Mouse (Mus musculus): ENCODE results near the gene Nell2.

Gene Nell2

GRCm38 (mm10) chr15:95101522-95101921 lies 426.8 kb downstream of the Nell2 start:
- no peak for DNase-seq (ENCODE audit: low read depth, low spot score)

DNA sequence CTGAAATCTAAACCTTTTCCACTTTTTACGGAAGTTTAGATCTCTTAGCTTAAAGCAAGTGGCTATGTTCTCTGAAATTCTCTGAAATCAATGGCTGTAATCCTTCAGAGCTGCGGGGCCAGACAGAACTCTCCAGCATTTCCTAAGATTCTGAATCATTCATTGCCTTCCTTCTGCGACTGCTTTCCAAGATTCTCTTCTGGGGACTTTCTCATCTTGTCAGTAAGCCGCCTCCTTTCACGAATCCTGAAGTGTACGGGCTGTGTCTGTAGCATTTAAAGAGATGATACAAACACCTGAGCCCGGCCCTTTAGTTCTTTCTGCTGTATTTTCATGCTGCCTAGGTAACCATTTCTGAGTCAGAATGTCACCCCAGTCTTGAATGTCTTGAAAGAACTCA lies 428.2 kb downstream of the Nell2 start:
- no peak for DNase-seq (ENCODE audit: low read depth, low spot score)

DNA sequence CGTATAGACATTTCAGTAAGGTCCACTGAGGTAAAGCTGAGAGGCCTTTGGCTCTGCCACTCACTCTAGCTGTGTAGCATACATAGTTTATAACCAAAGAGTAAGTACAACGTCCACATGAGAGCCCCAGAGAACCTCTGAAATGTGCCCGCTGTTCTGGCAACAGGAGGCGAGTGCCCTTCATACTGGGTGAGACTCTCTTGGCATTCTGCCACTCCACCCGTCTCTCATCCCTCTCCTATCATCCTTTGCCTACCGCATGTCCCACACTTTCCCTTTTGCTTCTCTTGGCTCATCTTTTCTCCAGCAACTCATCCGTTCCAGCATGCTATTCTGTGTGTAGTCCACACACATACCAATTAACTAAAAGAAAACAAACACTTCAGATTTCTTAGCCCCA lies 442.4 kb downstream of the Nell2 start:
- DNase-seq (ENCODE audit: low read depth, low spot score), result no peak

DNA sequence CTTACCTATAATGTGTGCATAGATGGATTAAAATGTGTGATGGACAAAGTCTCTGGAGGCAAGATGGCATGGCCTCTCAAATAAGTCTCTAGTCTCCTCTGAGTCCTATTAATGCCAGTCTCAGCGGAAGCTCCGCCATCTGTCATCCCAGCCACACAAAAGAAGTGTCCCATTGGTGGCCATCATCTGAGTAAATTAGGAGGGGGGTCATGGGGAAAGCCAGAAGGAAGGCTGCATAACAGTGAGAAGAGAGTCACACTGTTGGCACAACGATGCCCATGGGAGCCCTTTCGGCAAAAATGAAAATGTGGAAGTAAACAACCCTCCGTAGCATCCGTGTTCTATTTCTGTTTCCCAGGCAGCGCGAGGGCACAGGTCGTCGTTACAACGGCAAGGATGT lies 446.7 kb downstream of the Nell2 start:
- no peak for DNase-seq (ENCODE audit: low read depth, low spot score)

- DNase-seq (ENCODE audit: low read depth, low spot score), result no peak
Measured at GRCm38 (mm10) chr15:95075356-95075755, 453.0 kb downstream of the Nell2 start.

DNA sequence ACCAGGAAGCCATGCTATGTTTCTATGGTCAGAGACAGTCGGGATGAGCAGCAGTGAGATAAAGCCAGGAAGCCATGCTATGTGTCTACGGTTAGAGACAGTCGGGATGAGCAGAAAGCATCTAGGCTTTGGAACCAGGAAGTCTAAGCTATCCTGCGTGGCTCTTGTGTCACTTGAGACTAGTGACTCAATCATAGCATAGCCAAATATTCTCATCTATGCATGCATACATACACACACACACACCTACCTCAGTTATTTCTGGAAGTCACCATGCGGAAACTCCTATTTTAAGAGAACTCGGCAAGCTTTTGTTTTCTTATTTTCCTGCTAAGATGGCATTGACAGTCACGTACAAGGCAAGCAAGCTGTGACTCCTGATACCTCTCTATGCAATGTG lies 457.5 kb downstream of the Nell2 start:
- DNase-seq (ENCODE audit: low read depth, low spot score), result no peak

GRCm38 (mm10) chr15:95068799-95069198 lies 459.6 kb downstream of the Nell2 start:
- no peak for DNase-seq (ENCODE audit: low read depth, low spot score)

DNA sequence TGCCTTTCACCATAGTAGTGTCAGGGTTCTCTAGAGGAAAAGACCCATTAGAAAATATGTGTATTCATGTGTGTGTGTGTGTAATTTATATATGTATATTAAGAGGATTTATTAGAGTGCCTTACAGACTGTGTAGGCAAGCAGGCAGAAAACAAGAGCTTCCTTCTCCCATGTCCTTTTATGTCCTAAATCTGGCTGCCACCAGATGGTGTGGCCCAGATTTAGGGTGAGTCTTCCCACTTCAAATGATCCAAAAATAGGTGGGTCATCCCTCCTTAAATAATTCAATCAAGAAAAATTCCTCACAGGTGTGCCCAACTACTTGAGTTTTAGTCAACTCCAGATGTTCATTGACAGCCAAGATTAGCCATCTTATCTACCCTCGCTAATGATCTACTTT lies 460.3 kb downstream of the Nell2 start:
- DNase-seq (ENCODE audit: low read depth, low spot score), result no peak

DNA sequence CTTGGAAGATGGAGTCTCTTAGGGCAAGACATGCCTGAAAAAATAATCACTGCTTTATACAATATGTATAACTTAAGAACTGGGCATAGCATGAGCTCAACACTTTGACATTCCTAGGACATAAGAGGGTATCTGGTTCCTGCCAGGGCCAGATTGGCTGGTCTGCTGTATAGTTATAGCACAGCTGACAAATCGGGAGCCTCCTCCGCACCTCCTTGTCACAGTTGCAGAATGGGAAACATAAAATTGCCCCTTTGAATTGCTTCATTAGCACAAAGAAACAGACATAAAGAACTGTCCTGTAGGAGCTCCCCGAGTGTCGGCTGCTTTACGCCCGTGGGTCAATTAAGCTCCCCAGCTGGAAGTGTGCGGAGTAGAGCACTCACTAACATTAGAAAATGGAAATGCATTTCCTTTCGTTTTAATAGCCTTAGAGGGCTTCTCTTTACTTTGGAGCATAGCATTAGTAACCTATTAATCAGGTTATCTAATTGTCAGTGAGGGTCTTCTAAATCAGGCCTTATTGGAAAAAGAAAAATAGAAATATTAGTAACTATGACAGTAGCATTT lies 473.2 kb downstream of the Nell2 start:
- no peak for DNase-seq (ENCODE audit: low read depth, low spot score)

DNA sequence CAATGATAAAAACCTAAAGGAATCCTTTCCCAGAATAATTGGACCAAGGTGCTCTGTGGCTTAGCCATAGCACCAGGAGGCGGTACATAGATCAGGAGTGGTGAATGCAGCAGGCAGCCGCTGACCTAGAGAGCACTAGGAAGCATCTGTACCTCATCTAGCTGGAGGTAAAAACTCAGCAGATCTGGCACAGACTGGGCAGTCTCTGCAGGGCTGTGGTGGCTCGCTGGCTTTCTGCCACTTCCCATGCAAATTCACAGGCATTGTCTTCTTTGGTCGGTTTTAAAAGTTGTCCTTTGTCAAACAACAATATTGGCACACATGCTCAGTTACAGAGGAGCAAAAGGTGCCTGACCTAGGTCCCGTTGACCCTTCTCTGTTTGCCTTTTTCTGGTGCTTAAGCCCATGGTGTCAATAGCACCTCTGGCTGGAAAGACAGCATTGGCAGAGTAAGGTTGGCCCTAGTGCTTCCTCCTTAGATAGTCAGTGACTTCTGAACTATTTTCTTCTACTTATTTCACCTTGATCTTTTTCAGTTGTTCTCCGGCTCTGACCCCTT lies 479.1 kb downstream of the Nell2 start:
- no peak for DNase-seq (ENCODE audit: low read depth, low spot score)

DNA sequence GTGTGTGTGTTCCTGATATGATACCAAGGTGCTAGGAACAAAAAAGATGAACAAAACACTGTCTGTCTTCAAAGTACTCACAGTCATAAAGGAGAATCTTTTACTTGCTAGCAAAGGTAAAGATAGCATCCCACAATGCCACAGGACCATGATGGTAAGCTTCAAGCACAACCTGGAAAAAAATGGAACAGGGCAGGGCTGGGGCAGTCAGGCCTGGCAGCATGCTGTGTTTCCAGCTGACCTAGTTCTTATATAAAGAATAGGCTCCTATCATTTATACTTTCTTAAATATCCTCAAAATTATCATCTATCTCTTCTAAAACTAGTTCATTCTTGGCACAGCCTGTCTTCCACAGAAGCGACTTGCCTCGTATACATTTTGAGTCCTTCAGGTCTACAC lies 480.9 kb downstream of the Nell2 start:
- DNase-seq (ENCODE audit: low read depth, low spot score), result no peak

DNA sequence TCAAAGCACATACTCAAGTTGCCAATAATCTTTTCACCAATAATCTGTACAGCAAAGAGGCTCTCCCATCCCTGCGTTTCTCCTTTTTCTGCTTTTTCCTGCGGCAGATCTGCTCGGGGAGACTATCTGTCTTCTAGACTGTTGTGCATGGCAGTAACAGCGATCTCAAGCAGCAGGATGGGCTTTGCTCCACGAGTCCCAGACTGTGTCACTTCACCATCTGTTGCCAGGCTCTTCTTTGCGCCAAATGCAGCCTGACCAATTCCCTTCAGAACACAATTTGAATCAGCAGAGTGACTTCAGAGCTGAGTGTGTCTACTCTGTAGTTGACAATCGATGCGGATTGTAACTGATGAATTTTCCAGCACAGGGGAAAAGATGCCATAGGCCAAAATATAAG lies 484.3 kb downstream of the Nell2 start:
- no peak for DNase-seq (ENCODE audit: low read depth, low spot score)

- no peak for DNase-seq (ENCODE audit: low read depth, low spot score)
Measured at GRCm38 (mm10) chr15:95042437-95042836, 485.9 kb downstream of the Nell2 start.

- DNase-seq (ENCODE audit: low read depth, low spot score), result no peak
Measured at GRCm38 (mm10) chr15:95029487-95029875, 498.9 kb downstream of the Nell2 start.

GRCm38 (mm10) chr15:95028862-95029486 lies 499.4 kb downstream of the Nell2 start:
- no peak for DNase-seq (ENCODE audit: low read depth, low spot score)
